Mouse (Mus musculus): Measurements from ENCODE around the gene Heatr1. TPM values are rescaled to one million over a fixed set of nuclear protein-coding genes. Genes with fewer than 3 reads are reported as not detected.

The Heatr1 gene
- total RNA-seq, 1 experiment = 190 TPM

- DNase-seq (ENCODE audit: low read depth, low spot score) = no peak
- no peak overlapping the region for H3K4me3 ChIP-seq (ENCODE audit: insufficient read depth in 1 of 2, low read depth in 1 of 2, low read length in 2 of 2, poor library complexity in 1 of 2, severe bottlenecking in 1 of 2)
- no peak overlapping the region for H3K27ac ChIP-seq (ENCODE audit: insufficient read depth, low read depth, low read length, poor library complexity, severe bottlenecking)
- H3K9me3 ChIP-seq (ENCODE audit: control insufficient read depth, insufficient read depth, low read depth, low read length) = no peaks in the 10 kb centered on the region
- no peak overlapping the region for H3K9ac ChIP-seq (ENCODE audit: insufficient read depth, low read depth, low read length, poor library complexity, severe bottlenecking)
- in situ Hi-C loops (cut with MboI; ENCODE audit: low sequenced_read_pairs in 2 of 2, unreplicated experiment in 2 of 2) = no loop called here
- no peak for TF ChIP-seq HCFC1 (IDR thresholded peaks at IDR 0.05; ENCODE audit: borderline replicate concordance, insufficient read depth, low read length)
- no peaks in the 10 kb centered on the region for H3K36me3 ChIP-seq (ENCODE audit: control insufficient read depth, insufficient read depth, low read length, poor library complexity, severe bottlenecking)
- H3K4me1 ChIP-seq (ENCODE audit: control insufficient read depth in 2 of 2, insufficient read depth in 2 of 2, low read length in 2 of 2, poor library complexity in 1 of 2) = no peaks in the 10 kb centered on the region
Measured at GRCm38 (mm10) chr13:12372755-12373154, 22.1 kb upstream of the Heatr1 start.

- DNase-seq (ENCODE audit: low read depth, low spot score) = no peak
- Histone ChIP-seq H3K4me3 (ENCODE audit: insufficient read depth in 1 of 2, low read depth in 1 of 2, low read length in 2 of 2, poor library complexity in 1 of 2, severe bottlenecking in 1 of 2) (no peak overlapping the region), H3K9ac (ENCODE audit: insufficient read depth, low read depth, low read length, poor library complexity, severe bottlenecking) (no peak overlapping the region), H3K4me1 (ENCODE audit: control insufficient read depth in 2 of 2, insufficient read depth in 2 of 2, low read length in 2 of 2, poor library complexity in 1 of 2) (no peaks in the 10 kb centered on the region), H3K27ac (ENCODE audit: insufficient read depth, low read depth, low read length, poor library complexity, severe bottlenecking) (no peak overlapping the region), H3K9me3 (ENCODE audit: control insufficient read depth, insufficient read depth, low read depth, low read length) (no peaks in the 10 kb centered on the region), H3K36me3 (ENCODE audit: control insufficient read depth, insufficient read depth, low read length, poor library complexity, severe bottlenecking) (no peaks in the 10 kb centered on the region)
- in situ Hi-C loops (cut with MboI; ENCODE audit: low sequenced_read_pairs in 2 of 2, unreplicated experiment in 2 of 2) = no loop called here
- TF ChIP-seq HCFC1 (IDR thresholded peaks at IDR 0.05; ENCODE audit: borderline replicate concordance, insufficient read depth, low read length) = no peak
- TF ChIP-seq MAFK (IDR thresholded peaks at IDR 0.05; ENCODE audit: insufficient read depth, low read depth, low read length) = no peak
- no peak for TF ChIP-seq CHD2 (IDR thresholded peaks at IDR 0.05; ENCODE audit: low read depth, low read length)
- no peak for TF ChIP-seq ZNF384 (IDR thresholded peaks at IDR 0.05; ENCODE audit: low read depth, low read length)
- no peak for TF ChIP-seq ZC3H11A (IDR thresholded peaks at IDR 0.05; ENCODE audit: borderline replicate concordance, low read depth, low read length)
Measured at GRCm38 (mm10) chr13:12376778-12377177, 18.0 kb upstream of the Heatr1 start.

GRCm38 (mm10) chr13:12384796-12385195, 10.0 kb upstream of the Heatr1 start:
- Histone ChIP-seq H3K4me1 (ENCODE audit: control insufficient read depth in 2 of 2, insufficient read depth in 2 of 2, low read length in 2 of 2, poor library complexity in 1 of 2) (no peaks in the 10 kb centered on the region), H3K9ac (ENCODE audit: insufficient read depth, low read depth, low read length, poor library complexity, severe bottlenecking) (no peak overlapping the region), H3K27ac (ENCODE audit: insufficient read depth, low read depth, low read length, poor library complexity, severe bottlenecking) (no peak overlapping the region), H3K4me3 (ENCODE audit: insufficient read depth in 1 of 2, low read depth in 1 of 2, low read length in 2 of 2, poor library complexity in 1 of 2, severe bottlenecking in 1 of 2) (no peak overlapping the region), H3K36me3 (ENCODE audit: control insufficient read depth, insufficient read depth, low read length, poor library complexity, severe bottlenecking) (no peaks in the 10 kb centered on the region), H3K9me3 (ENCODE audit: control insufficient read depth, insufficient read depth, low read depth, low read length) (no peaks in the 10 kb centered on the region)
- no peak for TF ChIP-seq ZNF384 (IDR thresholded peaks at IDR 0.05; ENCODE audit: low read depth, low read length)
- TF ChIP-seq MAFK (IDR thresholded peaks at IDR 0.05; ENCODE audit: insufficient read depth, low read depth, low read length) = no peak
- no peak for TF ChIP-seq ZC3H11A (IDR thresholded peaks at IDR 0.05; ENCODE audit: borderline replicate concordance, low read depth, low read length)
- no peak for TF ChIP-seq HCFC1 (IDR thresholded peaks at IDR 0.05; ENCODE audit: borderline replicate concordance, insufficient read depth, low read length)
- TF ChIP-seq CHD2 (IDR thresholded peaks at IDR 0.05; ENCODE audit: low read depth, low read length) = no peak
- no peak for DNase-seq (ENCODE audit: low read depth, low spot score)
- in situ Hi-C loops (cut with MboI; ENCODE audit: low sequenced_read_pairs in 2 of 2, unreplicated experiment in 2 of 2) = no loop called here

- Histone ChIP-seq H3K4me1 (ENCODE audit: control insufficient read depth in 2 of 2, insufficient read depth in 2 of 2, low read length in 2 of 2, poor library complexity in 1 of 2) (no peaks in the 10 kb centered on the region), H3K9ac (ENCODE audit: insufficient read depth, low read depth, low read length, poor library complexity, severe bottlenecking) (no peak overlapping the region), H3K9me3 (ENCODE audit: control insufficient read depth, insufficient read depth, low read depth, low read length) (no peaks in the 10 kb centered on the region), H3K36me3 (ENCODE audit: control insufficient read depth, insufficient read depth, low read length, poor library complexity, severe bottlenecking) (no peaks in the 10 kb centered on the region), H3K4me3 (ENCODE audit: insufficient read depth in 1 of 2, low read depth in 1 of 2, low read length in 2 of 2, poor library complexity in 1 of 2, severe bottlenecking in 1 of 2) (no peak overlapping the region), H3K27ac (ENCODE audit: insufficient read depth, low read depth, low read length, poor library complexity, severe bottlenecking) (no peak overlapping the region)
- peak; percentile 86 for TF ChIP-seq ZC3H11A (IDR thresholded peaks at IDR 0.05; ENCODE audit: borderline replicate concordance, low read depth, low read length)
- no peak for TF ChIP-seq MAFK (IDR thresholded peaks at IDR 0.05; ENCODE audit: insufficient read depth, low read depth, low read length)
- no peak for DNase-seq (ENCODE audit: low read depth, low spot score)
- in situ Hi-C loops (cut with MboI; ENCODE audit: low sequenced_read_pairs in 2 of 2, unreplicated experiment in 2 of 2) = no loop called here
Measured at GRCm38 (mm10) chr13:12386286-12386685, 8.5 kb upstream of the Heatr1 start.

- in situ Hi-C loops (cut with MboI; ENCODE audit: low sequenced_read_pairs in 2 of 2, unreplicated experiment in 2 of 2) = no loop called here
- no peaks in the 10 kb centered on the region for H3K4me1 ChIP-seq (ENCODE audit: control insufficient read depth in 2 of 2, insufficient read depth in 2 of 2, low read length in 2 of 2, poor library complexity in 1 of 2)
- H3K36me3 ChIP-seq (ENCODE audit: control insufficient read depth, insufficient read depth, low read length, poor library complexity, severe bottlenecking) = peaks cover 11% of the 10 kb centered on the region
- TF ChIP-seq ZC3H11A (IDR thresholded peaks at IDR 0.05; ENCODE audit: borderline replicate concordance, low read depth, low read length) (no peak), HCFC1 (IDR thresholded peaks at IDR 0.05; ENCODE audit: borderline replicate concordance, insufficient read depth, low read length) (no peak; the same call in 1 of the 2 replicates), MAFK (IDR thresholded peaks at IDR 0.05; ENCODE audit: insufficient read depth, low read depth, low read length) (no peak)
- no peak for DNase-seq (ENCODE audit: low read depth, low spot score)
- peak overlapping the region; percentile 69 for H3K27ac ChIP-seq (ENCODE audit: insufficient read depth, low read depth, low read length, poor library complexity, severe bottlenecking)
- H3K4me3 ChIP-seq (ENCODE audit: insufficient read depth in 1 of 2, low read depth in 1 of 2, low read length in 2 of 2, poor library complexity in 1 of 2, severe bottlenecking in 1 of 2) = peak overlapping the region; percentile 83 to 98
- no peaks in the 10 kb centered on the region for H3K9me3 ChIP-seq (ENCODE audit: control insufficient read depth, insufficient read depth, low read depth, low read length)
- peak overlapping the region; percentile 96 for H3K9ac ChIP-seq (ENCODE audit: insufficient read depth, low read depth, low read length, poor library complexity, severe bottlenecking)
Measured at GRCm38 (mm10) chr13:12395571-12395970, 744 bp downstream of the Heatr1 start.

Measured in ES-E14 (cell line).